Mouse (Mus musculus): ENCODE results near the gene Kif11.

DNA sequence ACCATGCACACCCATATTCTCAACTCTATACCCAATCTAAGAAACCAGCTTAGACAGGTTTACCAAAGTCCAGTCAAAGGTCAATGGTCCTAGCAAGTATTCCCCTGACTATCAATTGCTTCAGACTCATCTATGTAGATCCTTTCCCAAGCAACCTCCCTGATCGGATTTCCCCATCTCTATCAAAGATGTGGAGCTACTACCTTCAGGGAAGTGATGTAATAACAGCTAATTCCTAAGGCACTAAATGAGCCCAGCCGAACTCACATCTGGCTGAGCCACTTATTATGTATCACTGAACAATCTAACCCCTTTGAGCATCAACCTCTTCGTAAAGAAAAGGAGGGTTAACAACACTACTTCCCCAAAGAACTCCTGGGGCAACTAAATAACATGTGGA is 23.4 kb upstream of the Kif11 start:
- TF ChIP-seq CTCF (IDR thresholded peaks at IDR 0.05; ENCODE audit: low read depth) (no peak), EP300 (IDR thresholded peaks at IDR 0.05; ENCODE audit: low read depth) (no peak)
